Mouse (Mus musculus) cerebellum, adult 11 months (tissue): ENCODE measurements around the gene Ssx2ip.

Experiments
- DNase-seq: peaks from one replicate; pipeline ENCODE4 v3.0.0; 2022

Ssx2ip gene

DNA sequence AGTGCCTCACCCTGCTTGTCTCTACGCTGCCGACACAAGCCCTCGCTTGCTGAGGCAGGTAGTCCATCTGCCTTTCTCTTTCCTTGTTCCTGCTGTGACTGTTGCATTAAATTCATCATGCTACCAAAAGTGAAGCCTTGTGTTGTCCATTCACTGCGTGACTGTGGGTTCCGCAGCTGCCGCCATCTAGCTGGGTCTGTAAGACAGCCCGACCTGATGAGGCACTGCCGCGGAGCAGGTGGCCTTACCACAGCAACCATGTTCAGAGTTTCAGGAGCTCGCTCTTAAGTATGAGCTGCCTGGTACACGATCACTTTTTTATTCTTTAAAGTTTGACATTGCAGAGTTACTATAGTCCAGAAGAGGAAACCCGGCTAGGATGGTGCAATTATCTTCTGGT lies 35.6 kb downstream of the Ssx2ip start:
- no peak for DNase-seq

GRCm38 (mm10) chr3:146440422-146440821 lies 36.0 kb downstream of the Ssx2ip start:
- DNase-seq: no peak

GRCm38 (mm10) chr3:146442484-146442883 lies 38.0 kb downstream of the Ssx2ip start:
- no peak for DNase-seq

DNA sequence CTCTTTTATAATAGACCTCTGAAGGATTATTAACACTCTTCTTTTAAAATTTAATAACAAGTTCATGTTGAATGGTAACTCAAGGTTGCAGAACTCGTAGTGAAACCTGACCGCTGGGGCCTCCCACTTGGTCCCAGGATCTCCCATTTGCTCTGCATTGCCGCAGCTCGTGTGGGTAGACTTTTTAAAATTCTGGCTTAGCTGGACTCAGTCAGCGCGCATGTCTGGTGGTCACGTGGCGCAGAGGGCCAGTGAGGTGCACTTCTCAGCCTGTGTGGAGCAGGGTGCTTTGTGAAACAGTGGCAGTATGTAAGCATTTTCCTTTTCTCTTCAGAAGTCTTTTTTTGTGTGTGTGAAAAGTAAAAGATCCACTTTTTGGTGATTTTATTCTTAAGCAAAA lies 38.5 kb downstream of the Ssx2ip start:
- DNase-seq: no peak

GRCm38 (mm10) chr3:146443380-146443779 lies 38.9 kb downstream of the Ssx2ip start:
- DNase-seq: no peak

DNA sequence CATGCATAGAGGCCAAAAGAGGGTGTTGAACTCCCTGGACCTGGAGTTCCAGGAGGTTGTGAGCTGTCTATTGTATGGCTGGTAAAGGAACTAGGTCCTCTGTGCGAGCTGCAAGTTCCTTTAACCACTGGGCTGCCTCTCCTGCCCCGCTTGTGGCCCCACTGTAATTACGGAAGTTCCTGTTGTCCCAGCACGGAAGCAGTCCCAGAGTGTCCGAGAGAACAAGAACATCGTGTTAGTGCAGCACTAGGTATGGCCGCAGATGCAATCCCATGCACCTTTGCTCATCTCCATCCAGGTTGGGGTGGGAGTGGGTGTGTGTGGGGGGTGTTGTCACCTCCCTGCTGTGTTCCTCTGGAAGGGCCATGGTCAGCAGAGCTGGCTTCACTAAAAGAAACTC lies 40.4 kb downstream of the Ssx2ip start:
- DNase-seq: no peak

DNA sequence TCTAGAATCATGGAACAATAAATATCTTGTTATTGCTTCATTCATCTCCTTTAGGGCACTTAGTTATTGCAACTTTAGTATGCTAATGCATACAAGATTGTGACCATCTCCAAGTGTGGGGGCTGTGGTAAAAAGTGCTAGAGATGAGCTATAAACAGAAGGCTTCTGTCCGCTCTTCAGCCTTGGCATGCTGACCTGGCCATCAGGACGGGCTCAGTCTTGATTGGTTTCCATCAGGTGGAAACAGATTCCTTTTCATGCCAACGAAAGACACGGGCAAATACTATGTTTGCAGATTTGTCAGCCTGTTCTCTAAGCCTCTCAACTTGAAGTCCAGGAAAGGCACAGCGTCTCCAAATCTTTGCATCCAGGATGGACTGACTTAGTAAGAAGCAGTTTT lies 42.7 kb downstream of the Ssx2ip start:
- no peak for DNase-seq

- DNase-seq: no peak
Measured at GRCm38 (mm10) chr3:146447598-146447997, 43.2 kb downstream of the Ssx2ip start.

DNA sequence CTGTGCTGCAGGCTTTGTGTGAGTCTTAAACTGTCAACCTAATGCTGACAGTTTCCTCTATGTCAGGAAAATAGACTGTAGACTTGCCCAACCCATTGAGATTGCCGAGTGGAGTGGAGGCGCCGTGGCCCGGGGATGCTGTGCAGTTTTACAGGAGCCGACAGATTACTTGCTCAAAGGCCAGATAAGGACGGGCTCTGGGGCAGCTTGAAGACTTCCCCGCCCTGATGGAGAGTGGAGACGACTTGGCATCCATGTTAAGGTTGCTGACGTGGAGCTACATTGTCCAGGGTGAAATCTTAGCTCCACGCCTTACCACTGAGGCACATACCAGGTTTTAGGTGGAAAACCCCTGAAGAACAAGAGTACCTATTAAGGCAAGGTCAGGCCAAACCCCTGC lies 43.9 kb downstream of the Ssx2ip start:
- DNase-seq: no peak

DNA sequence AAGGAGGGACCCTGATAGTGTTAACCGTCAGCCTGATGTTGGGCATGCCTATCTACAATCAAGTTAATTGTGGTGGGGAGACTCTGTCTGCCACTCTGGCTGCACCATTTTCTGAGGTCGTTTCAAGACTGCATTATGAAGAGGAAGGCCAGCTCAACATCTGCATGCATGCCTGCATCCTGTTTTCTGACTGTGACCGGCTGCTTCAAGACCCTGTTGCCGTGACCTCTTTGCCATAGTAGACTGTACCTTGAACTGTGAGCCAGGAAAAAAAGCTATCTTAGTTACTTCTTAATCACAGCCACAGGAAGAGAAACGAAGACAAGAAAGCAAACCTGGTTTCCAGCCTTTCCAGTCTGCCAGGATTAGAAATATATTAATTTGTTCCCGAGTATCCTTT lies 44.5 kb downstream of the Ssx2ip start:
- no peak for DNase-seq

DNA sequence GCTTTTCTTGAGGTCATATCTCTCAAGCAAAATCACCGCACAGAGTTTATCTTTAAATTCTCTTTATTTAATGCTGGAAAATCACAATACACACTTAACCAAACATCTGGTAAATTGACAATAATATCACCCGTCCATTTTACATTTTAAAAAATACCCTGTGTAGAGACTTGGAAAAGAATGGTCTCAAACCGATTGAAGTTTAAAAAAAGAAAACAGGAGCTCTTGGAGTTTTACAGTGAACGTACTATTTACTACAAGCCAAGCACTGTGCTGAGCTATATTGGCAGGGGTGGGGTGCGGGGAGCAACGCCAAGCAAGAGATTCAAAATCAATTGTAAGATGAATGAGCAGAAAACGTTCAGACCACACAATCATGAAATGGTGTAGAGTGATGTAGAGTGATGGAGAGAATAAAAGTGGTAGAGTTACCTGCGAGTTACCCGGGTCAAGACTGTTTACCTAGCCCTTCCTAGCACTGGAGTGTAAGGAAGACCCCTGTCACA lies 45.4 kb downstream of the Ssx2ip start, which contains the start of gene Ctbs:
Gene Ctbs, plus strand, starts transcription at position 51 of the 506 bp plus-strand sequence.
- DNase-seq: no peak

GRCm38 (mm10) chr3:146450371-146450841 lies 46.0 kb downstream of the Ssx2ip start:
- peak; percentile 82 for DNase-seq

DNA sequence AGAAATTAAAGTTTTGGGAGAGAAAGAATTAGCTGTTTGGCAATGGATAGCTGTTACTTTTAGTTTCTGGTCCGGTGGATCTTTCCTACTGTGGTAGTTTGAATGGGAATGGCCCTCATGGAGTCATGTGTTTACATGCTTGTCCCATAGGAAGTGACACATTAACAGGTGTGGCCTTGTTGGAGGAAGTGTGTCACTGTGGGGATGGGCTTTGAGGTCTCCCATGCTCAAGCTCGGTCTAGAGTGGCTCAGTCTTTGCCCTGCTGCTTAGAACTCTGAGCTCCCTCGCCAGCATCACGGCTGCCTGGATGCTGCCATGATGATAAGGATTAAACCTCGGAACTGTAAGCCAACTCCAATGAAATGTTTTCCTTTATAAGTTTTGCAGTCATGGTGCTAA lies 46.9 kb downstream of the Ssx2ip start:
- no peak for DNase-seq

DNA sequence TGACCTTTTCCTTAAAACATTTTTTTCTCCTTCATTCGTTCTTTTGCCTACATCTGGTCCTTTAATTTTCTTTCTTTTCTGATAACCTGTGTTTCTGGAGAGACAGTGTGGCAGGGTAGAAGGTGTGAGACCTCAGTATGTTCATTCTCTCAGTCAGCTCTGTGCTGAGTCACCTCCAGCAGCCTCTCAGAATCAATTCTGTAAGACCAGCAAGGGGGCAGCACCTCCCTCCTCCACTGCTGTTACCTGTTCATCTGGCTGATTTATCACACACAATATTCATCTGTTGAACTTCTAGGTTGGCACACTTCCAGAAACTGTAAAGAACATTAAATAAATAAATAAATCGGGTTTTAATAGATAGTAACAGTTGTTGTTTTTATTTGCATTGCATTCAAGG lies 58.5 kb downstream of the Ssx2ip start:
- no peak for DNase-seq

- no peak for DNase-seq
Measured at GRCm38 (mm10) chr3:146469226-146469625, 64.8 kb downstream of the Ssx2ip start.

GRCm38 (mm10) chr3:146472657-146473056 lies 68.2 kb downstream of the Ssx2ip start:
- DNase-seq: no peak

DNA sequence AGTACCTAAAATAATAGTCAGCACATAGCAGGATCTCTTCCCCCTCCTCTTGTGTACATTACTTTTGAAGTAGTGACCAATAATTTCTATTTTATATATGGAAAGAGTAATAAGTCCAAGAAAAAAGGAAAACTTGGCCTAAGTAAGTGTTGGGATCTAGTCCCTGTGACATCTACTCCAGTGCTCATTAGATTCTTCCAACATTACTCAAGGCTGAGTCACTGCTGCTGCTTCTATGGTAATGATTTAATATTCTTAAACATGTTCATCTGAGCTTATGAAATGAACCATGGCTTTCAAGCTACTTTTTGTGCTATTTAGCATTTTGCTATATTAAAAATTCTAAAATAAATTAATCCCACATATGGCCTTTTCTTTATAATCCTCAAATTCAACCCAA lies 69.3 kb downstream of the Ssx2ip start:
- no peak for DNase-seq

DNA sequence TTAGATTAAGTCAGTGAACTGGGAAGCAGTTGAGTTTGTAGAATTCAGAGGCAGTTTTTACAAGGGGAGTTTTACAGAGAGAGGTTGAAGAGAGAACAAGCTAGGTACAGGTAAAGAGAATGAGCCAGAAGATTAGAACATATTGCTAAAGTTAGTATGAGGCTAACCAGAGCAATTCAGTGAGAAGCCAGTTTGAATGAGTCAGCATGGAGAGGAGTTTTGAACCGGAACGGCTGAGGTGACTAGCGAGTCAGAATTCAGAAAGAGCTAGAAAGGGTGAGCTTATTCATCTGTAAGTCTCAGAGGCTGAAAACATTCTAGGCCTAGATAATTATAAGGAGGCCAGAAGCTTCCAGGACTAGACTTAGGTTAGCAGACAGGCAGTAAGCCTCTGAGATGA lies 70.0 kb downstream of the Ssx2ip start:
- DNase-seq: no peak

DNA sequence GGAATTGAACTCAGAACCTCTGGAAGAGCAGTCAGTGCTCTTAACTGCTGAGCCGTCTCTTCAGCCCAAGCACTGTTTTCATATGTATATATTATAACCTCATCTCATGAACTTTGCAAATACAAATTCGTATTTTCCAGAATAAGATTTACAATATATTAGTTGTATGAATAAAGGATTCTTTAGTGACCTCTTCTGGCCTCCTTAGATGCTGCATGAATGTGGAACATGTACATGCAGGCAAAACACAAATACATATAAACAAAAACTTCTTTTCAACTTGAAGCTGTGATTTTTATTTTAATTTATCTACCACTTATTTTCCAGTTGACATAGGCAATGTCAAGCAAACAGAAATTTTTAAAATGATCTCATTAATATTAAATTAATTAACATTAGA lies 77.6 kb downstream of the Ssx2ip start:
- no peak for DNase-seq

DNA sequence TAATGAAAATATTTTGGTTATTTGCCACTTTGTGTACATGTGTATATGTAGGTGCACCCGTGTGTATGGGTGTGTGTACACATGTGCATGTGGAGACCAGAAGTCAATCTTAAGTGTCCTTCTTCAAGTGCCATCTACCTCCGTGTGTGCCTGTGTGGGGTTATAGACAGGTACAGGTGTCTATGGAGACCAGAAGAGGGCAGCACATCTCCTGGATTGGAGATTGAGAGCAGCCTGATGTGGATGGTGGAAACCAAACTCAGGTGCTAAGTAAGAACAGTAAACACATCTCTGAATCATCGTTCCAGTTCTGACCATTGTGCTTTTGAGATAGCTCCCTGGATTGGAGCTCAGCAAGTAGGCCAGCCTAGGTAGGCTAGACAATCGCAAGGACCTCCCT lies 82.0 kb downstream of the Ssx2ip start:
- DNase-seq: no peak
